Mouse (Mus musculus): ENCODE data around the gene Gkn3.

Gene Gkn3

DNA sequence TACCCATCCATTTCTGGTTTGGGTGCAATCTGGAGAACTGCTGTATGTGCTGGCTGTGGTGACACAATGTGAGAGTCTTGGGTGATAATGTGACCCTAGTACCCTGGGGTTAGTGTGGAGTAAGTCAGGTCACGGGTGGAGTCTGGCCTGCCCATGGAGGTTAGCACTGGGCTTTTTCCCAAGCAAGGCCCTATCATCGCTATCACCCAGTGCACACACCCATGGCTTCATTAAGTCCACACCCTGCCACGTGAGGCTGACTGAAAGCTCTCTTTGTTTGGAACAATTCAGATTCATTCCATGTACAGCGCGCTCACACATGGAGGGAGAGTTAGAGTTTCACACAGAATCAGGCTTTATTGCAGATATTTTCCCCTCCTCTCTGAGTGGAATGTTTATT, 34.3 kb downstream of the Gkn3 start:
- no peak for DNase-seq (ENCODE audit: low spot score in 2 of 2)

- no peak for DNase-seq (ENCODE audit: low spot score in 2 of 2)
Measured at GRCm38 (mm10) chr6:87350829-87351228, 37.9 kb downstream of the Gkn3 start, which contains the start of gene Gkn1. TSS of gene Gkn1 (minus strand) at chr6:87350942.

GRCm38 (mm10) chr6:87335935-87336295, 52.8 kb downstream of the Gkn3 start:
- DNase-seq (ENCODE audit: low spot score in 2 of 2), result no peak

GRCm38 (mm10) chr6:87335091-87335934, 53.4 kb downstream of the Gkn3 start, which contains the start of gene Antxr1:
TSS of gene Antxr1 (minus strand) at chr6:87335821.
- peak; percentile 46 to 51 for DNase-seq (ENCODE audit: low spot score in 2 of 2)

DNA sequence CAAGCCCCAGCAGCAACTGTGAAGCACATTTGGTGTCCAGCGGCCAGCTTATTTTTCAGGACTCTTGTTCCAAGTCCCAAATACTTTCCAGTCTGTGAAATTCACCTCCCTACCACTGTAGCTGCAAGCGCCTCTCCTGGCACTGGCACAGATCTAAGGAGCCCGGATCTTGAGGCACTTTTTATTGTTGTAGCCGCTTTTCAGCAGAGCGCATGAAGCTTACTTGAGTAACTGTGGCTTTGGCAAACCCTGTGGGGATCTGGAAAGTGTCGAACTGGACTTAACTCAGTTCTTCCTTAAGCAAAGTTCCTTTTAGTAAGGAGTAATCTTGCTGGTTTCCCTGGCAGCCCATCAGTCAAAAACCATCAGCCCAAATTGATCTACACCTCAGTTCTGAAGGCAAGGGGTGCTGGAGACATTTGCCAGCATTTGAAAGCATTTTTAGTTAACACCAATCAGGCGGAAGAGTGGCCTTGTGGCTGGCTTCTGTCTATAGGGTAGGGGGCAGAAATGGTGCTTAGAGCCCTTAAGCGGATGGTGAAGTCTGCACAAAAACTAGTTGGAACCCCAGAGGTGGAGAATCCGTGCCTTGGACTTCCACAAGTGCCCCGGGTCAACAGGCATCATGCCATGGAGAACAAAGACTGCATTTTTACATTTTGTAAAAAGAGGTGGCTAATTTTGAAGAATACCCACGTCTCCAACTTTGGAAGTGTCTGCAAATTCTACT, 54.2 kb downstream of the Gkn3 start:
- peak; percentile 46 to 62 for DNase-seq (ENCODE audit: low spot score in 2 of 2)

Measured in right cerebral cortex, adult 2 months (tissue).